Mouse (Mus musculus) liver, adult (tissue): ENCODE results near the gene Hdac7.

Experiments
- GATA4 ChIP-seq: IDR thresholded peaks from 2 replicates; pipeline ENCODE4 v1.6.1; 2014; ENCODE audit warnings: mild to moderate bottlenecking, low read length; ENCODE audit not compliant: insufficient replicate concordance

Hdac7 gene

GRCm38 (mm10) chr15:97781961-97782748 lies 62.1 kb downstream of the Hdac7 start:
- TF ChIP-seq GATA4 = no peak

GRCm38 (mm10) chr15:97780611-97781031 lies 63.7 kb downstream of the Hdac7 start:
- TF ChIP-seq GATA4 = no peak

- TF ChIP-seq GATA4 = no peak
These were observed 64.7 kb downstream of the Hdac7 start for GRCm38 (mm10) chr15:97779576-97779975.

- TF ChIP-seq GATA4 = no peak
These were observed 65.8 kb downstream of the Hdac7 start, which contains the start of gene Slc48a1 for GRCm38 (mm10) chr15:97778311-97779098. Gene Slc48a1 (plus strand): TSS chr15:97778520.

- TF ChIP-seq GATA4 = no peak
These were observed 67.4 kb downstream of the Hdac7 start for GRCm38 (mm10) chr15:97776919-97777318.

- TF ChIP-seq GATA4 = no peak
These were observed 67.8 kb downstream of the Hdac7 start for GRCm38 (mm10) chr15:97776514-97776913.

- TF ChIP-seq GATA4 = no peak; the same call in 1 of the 2 replicates
These were observed 70.3 kb downstream of the Hdac7 start for GRCm38 (mm10) chr15:97773961-97774370.

GRCm38 (mm10) chr15:97773108-97773507 lies 71.2 kb downstream of the Hdac7 start:
- TF ChIP-seq GATA4 = no peak

GRCm38 (mm10) chr15:97770280-97770679 lies 74.0 kb downstream of the Hdac7 start:
- TF ChIP-seq GATA4 = no peak

GRCm38 (mm10) chr15:97768192-97768591 lies 76.1 kb downstream of the Hdac7 start:
- no peak for TF ChIP-seq GATA4

GRCm38 (mm10) chr15:97767280-97768186 lies 76.8 kb downstream of the Hdac7 start, which contains the start of gene Rapgef3:
Gene Rapgef3 (minus strand): TSS chr15:97767972.
- TF ChIP-seq GATA4 = no peak; the same call in 1 of the 2 replicates

GRCm38 (mm10) chr15:97766594-97767279 lies 77.6 kb downstream of the Hdac7 start:
- TF ChIP-seq GATA4 = no peak

- TF ChIP-seq GATA4 = no peak
These were observed 78.1 kb downstream of the Hdac7 start for GRCm38 (mm10) chr15:97766194-97766593.

- no peak for TF ChIP-seq GATA4
These were observed 79.1 kb downstream of the Hdac7 start for GRCm38 (mm10) chr15:97765090-97765794.
